Mouse (Mus musculus) spleen, postnatal 0 days (tissue): Measurements from ENCODE around the gene 9930022D16Rik. TPM values are rescaled to one million over a fixed set of nuclear protein-coding genes. Genes with fewer than 3 reads are reported as not detected.

Source experiments
- polyA plus RNA-seq: library from polyadenylated mRNA; unstranded; fragments of >200 nt; fragmentation: Nextera tagmentation; extraction: Ambion mirVana; gene quantifications from 2 replicates; pipeline ENCODE4 v1.2.1, GENCODE M21; 2015

9930022D16Rik gene
- polyA plus RNA-seq = not detected in 2 replicates

GRCm38 (mm10) chr11:109413617-109414016 lies at the start of gene 9930022D16Rik:
Gene 9930022D16Rik, plus strand, starts transcription at chr11:109413917.

GRCm38 (mm10) chr11:109425392-109426271 lies 11.9 kb downstream of the 9930022D16Rik start, which contains the start of gene Amz2:
Gene Amz2, plus strand, starts transcription at chr11:109425946.

Other genes starting within 250 kb of the 9930022D16Rik start
- 0.08 and 0.13 TPM in 2 replicates for gene Rgs9, start 115.8 kb upstream of the 9930022D16Rik start, polyA plus RNA-seq
- gene Gna13, start 51.1 kb upstream of the 9930022D16Rik start, polyA plus RNA-seq = 30.7 and 33.1 TPM in 2 replicates
- 20.8 and 21.9 TPM in 2 replicates for gene Amz2, start 12.0 kb downstream of the 9930022D16Rik start, polyA plus RNA-seq
- gene Arsg, start 59.5 kb downstream of the 9930022D16Rik start, polyA plus RNA-seq = 4.9 and 5.0 TPM in 2 replicates
- gene Slc16a6, start 59.7 kb downstream of the 9930022D16Rik start, polyA plus RNA-seq = 41.6 and 49.0 TPM in 2 replicates
- gene Wipi1, start 198.1 kb downstream of the 9930022D16Rik start, polyA plus RNA-seq = 36.7 and 42.5 TPM in 2 replicates
- 158 and 168 TPM in 2 replicates for gene Prkar1a, start 235.5 kb downstream of the 9930022D16Rik start, polyA plus RNA-seq